Mouse (Mus musculus): ENCODE results near the gene Hist1h4n.
"Not testable (repeated sequence)": the region's sequence is repeated elsewhere in the genome, so short reads cannot be mapped to it uniquely, and the experiment has no call there.

- not testable (repeated sequence) for TF ChIP-seq CTCF (IDR thresholded peaks at IDR 0.05; ENCODE audit: borderline replicate concordance, insufficient read depth, low read depth, low read length); POLR2A (IDR thresholded peaks at IDR 0.05; ENCODE audit: borderline replicate concordance, insufficient read depth, low read length)
Measured at GRCm38 (mm10) chr13:21810073-21810472, 21.9 kb downstream of the Hist1h4n start, which contains the start of the genes Hist1h2bq and Hist1h2ao.
